Comparison of ENCODE assay signal across 12 mouse cellular contexts in the genomic region with DNA sequence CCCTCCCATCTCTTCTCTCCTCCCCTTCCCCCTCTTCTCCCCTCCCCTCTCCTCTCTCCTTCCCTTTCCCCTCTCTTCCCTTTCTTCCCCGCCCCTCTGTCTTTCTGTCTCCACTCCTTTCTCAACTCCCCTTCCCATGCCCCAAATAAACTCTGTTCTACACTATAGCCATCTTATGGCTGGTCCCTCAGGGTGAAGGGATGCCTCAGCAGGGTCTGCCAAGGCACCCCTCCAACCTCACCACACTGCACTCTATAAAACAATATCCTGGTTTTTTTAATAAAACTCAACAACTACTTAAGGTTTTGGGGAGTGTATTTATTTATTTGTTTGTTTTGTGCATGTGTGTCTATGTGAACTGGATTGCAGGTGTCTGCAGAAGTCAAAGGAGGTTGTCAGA. TPM values are rescaled to one million over a fixed set of nuclear protein-coding genes. Genes with fewer than 3 reads are reported as not detected.
DNase-seq lines count a peak whose midpoint lies in the region; ATAC-seq and TF ChIP-seq lines count a peak whose summit lies in the region.
"Had no signal": no experiment of that assay in that cellular context is flagged by ENCODE, and none has a peak within 500 bp of the region (broad histone marks: within the 10 kb centered on the region; RNA-seq: fewer than 3 reads in every experiment).

No protein-coding gene starts in this region.

- no peaks in the 10 kb centered on the region for H3K27me3 ChIP-seq in kidney, embryonic 14.5 days (ENCODE audit: control insufficient read depth, insufficient read depth, low read length)
- no peaks in the 10 kb centered on the region for H3K27me3 ChIP-seq in embryonic facial prominence, embryonic 13.5 days
- no peaks in the 10 kb centered on the region for H3K27me3 ChIP-seq in forebrain, postnatal 0 days (ENCODE audit: insufficient read depth, low read length)
- peaks cover 27% of the 10 kb centered on the region; the same call in 1 of the 2 replicates for H3K27me3 ChIP-seq in midbrain, embryonic 13.5 days

- ATAC-seq in kidney, embryonic 14.5 days (ENCODE audit: low FRiP score, low TSS enrichment), result no peak
- ATAC-seq in embryonic facial prominence, embryonic 13.5 days (ENCODE audit: insufficient number of reproducible peaks, insufficient read depth, low FRiP score, low TSS enrichment, low read depth), result no peak
- ATAC-seq in forebrain, postnatal 0 days, result no peak
- 0 out of 2 replicates have a peak, but pooled peaks have one; percentile 55 for ATAC-seq in midbrain, embryonic 13.5 days

- H3K4me1 ChIP-seq in kidney, embryonic 14.5 days (ENCODE audit: control insufficient read depth, insufficient read depth, low read length), result peaks cover 11% of the 10 kb centered on the region; the same call in 1 of the 2 replicates
- H3K4me1 ChIP-seq in embryonic facial prominence, embryonic 13.5 days, result peaks cover 27% of the 10 kb centered on the region
- H3K4me1 ChIP-seq in forebrain, postnatal 0 days (ENCODE audit: insufficient read depth), result peaks cover 5% of the 10 kb centered on the region; the same call in 1 of the 2 replicates
- H3K4me1 ChIP-seq in midbrain, embryonic 13.5 days (replicated peaks), result peaks cover 22% of the 10 kb centered on the region

- H3K4me3 ChIP-seq in kidney, embryonic 14.5 days (ENCODE audit: low read length), result no peak overlapping the region
- H3K4me3 ChIP-seq in embryonic facial prominence, embryonic 13.5 days, result peak overlapping the region; percentile 40; the same call in 1 of the 2 replicates
- H3K4me3 ChIP-seq in forebrain, postnatal 0 days (ENCODE audit: low read depth, low read length), result 0 out of 2 replicates have a peak overlapping the region, but pooled peaks have one; percentile 27
- no peak overlapping the region; the same call in 1 of the 2 replicates for H3K4me3 ChIP-seq in midbrain, embryonic 13.5 days (replicated peaks)
- H3K4me3 ChIP-seq: myocyte had no signal

- no peak overlapping the region for H3K9ac ChIP-seq in kidney, embryonic 14.5 days (ENCODE audit: low read depth, low read length)
- no peak overlapping the region for H3K9ac ChIP-seq in embryonic facial prominence, embryonic 13.5 days
- H3K9ac ChIP-seq in forebrain, postnatal 0 days, result no peak overlapping the region
- H3K9ac ChIP-seq in midbrain, embryonic 13.5 days (replicated peaks), result peak overlapping the region; percentile 46; the same call in 1 of the 2 replicates
- H3K9ac ChIP-seq: liver, embryonic 14.5 days had no signal

- peak overlapping the region; percentile 65; the same call in 1 of the 2 replicates for H3K4me2 ChIP-seq in kidney, embryonic 14.5 days (replicated peaks; ENCODE audit: low read depth, low read length)
- H3K4me2 ChIP-seq in embryonic facial prominence, embryonic 13.5 days, result peak overlapping the region; percentile 76
- H3K4me2 ChIP-seq in forebrain, postnatal 0 days (ENCODE audit: low read depth), result peak overlapping the region; percentile 50
- peak overlapping the region; percentile 65 for H3K4me2 ChIP-seq in midbrain, embryonic 13.5 days (replicated peaks)

- H3K27ac ChIP-seq in kidney, embryonic 14.5 days (ENCODE audit: low read depth, low read length), result no peak overlapping the region
- H3K27ac ChIP-seq in embryonic facial prominence, embryonic 13.5 days, result no peak overlapping the region
- H3K27ac ChIP-seq in forebrain, postnatal 0 days (ENCODE audit: low read depth, low read length), result no peak overlapping the region
- no peak overlapping the region for H3K27ac ChIP-seq in midbrain, embryonic 13.5 days
- H3K27ac ChIP-seq: liver, embryonic 14.5 days had no signal

- no peak for DNase-seq in kidney, adult 11 months
- no peak for DNase-seq in forebrain, postnatal 0 days
- DNase-seq in layer of hippocampus, postnatal 14 days (ENCODE audit: low spot score in 2 of 2), result no peak
- no peak for DNase-seq in spleen, adult 18-20 months
- DNase-seq in right cerebral cortex, adult 2 months (ENCODE audit: low spot score in 2 of 2), result no peak
- DNase-seq: cerebellum, adult 8-10 months; kidney, adult 9 months had no signal

- H3K9me3 ChIP-seq in kidney, embryonic 14.5 days (ENCODE audit: control insufficient read depth, low read length), result peaks cover 5% of the 10 kb centered on the region; the same call in 1 of the 2 replicates
- H3K9me3 ChIP-seq in embryonic facial prominence, embryonic 13.5 days, result no peaks in the 10 kb centered on the region
- H3K9me3 ChIP-seq in forebrain, postnatal 0 days (ENCODE audit: low read length), result no peaks in the 10 kb centered on the region
- H3K9me3 ChIP-seq in midbrain, embryonic 13.5 days, result no peaks in the 10 kb centered on the region

- 64% methylated on average over 1 of the region's 1 CpGs for WGBS in kidney, embryonic 14.5 days
- 50% methylated on average over 1 of the region's 1 CpGs for whole genome bisulfite sequencing in embryonic facial prominence, embryonic 13.5 days
- 63% methylated on average over 1 of the region's 1 CpGs for WGBS in forebrain, postnatal 0 days
- WGBS in midbrain, embryonic 13.5 days, result 23% methylated on average over 1 of the region's 1 CpGs

- TF ChIP-seq CTCF in forebrain, postnatal 0 days (IDR thresholded peaks at IDR 0.05; ENCODE audit: low read depth), result no peak

- no peaks in the 10 kb centered on the region for H3K36me3 ChIP-seq in kidney, embryonic 14.5 days (ENCODE audit: control insufficient read depth, insufficient read depth, low read length)
- no peaks in the 10 kb centered on the region for H3K36me3 ChIP-seq in embryonic facial prominence, embryonic 13.5 days
- no peaks in the 10 kb centered on the region for H3K36me3 ChIP-seq in forebrain, postnatal 0 days (ENCODE audit: insufficient read depth)
- H3K36me3 ChIP-seq in midbrain, embryonic 13.5 days, result no peaks in the 10 kb centered on the region

RNA-seq across cellular contexts. Expression of gene Tnfrsf19, which starts 9.6 kb away (rescaled TPM):
- polyA plus RNA-seq in kidney, embryonic 14.5 days (2014; fragmentation: Nextera tagmentation; extraction: Ambion mirVana), result 19.7 and 23.2 TPM in 2 replicates
- polyA plus RNA-seq in embryonic facial prominence, embryonic 13.5 days (2015; fragmentation: Nextera tagmentation; extraction: Ambion mirVana), result 81.8 and 95.3 TPM in 2 replicates
- 59.5 and 63.1 TPM in 2 replicates for total RNA-seq in forebrain, postnatal 0 days (2014; rRNA removed)
- polyA plus RNA-seq in forebrain, postnatal 0 days (2015; fragmentation: Nextera tagmentation; extraction: Ambion mirVana), result 52.7 and 56.0 TPM in 2 replicates
- 42.9 and 45.4 TPM in 2 replicates for polyA plus RNA-seq in midbrain, embryonic 13.5 days (2015; fragmentation: Nextera tagmentation; extraction: Ambion mirVana)
- 10 to 100 TPM; 62.9 to 65.4 TPM for total RNA-seq in layer of hippocampus, postnatal 14 days (2021)

Comparison
In these comparisons a context has a peak if more than half of its experiments do, and no peak if none do; other contexts are left out.
1. H3K4me3 ChIP-seq: peak in embryonic facial prominence, embryonic 13.5 days (single experiment) and forebrain, postnatal 0 days (single experiment); none in kidney, embryonic 14.5 days (single experiment) and midbrain, embryonic 13.5 days (single experiment).
2. Peak in every context shown above with its lines, with median percentiles within 50 percentile points of each other: H3K4me2 ChIP-seq.